Mouse (Mus musculus): Measurements from ENCODE around the gene Tut7.

Gene Tut7

DNA sequence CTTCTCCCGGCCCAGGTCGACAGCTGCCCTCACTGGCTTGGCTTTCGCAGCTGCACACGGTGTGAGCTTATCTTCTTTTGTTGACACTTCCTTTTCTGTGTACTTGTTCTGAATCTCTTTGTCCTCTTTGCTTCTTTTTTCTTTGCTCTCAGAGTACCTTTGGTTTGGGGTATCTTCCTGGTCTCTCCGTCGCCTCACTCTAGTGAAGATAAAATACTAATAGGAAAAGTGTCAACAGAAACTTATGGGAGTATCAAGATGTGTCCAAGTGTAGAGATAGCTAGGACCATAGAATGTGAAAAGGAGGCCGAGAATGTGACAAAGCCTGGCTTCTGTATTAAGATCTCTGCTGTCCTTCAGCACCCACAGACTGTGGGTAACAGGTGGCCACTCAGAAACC, 40.8 kb downstream of the Tut7 start, which contains the start of gene Gm49354:
Gm49354 (minus strand) TSS at position 101 of the 400 bp plus-strand sequence.
- POLR2A ChIA-PET, result interaction anchor here in 2 of 4 experiments (0.6 to 13.7 kb wide), 2 partner anchors 12 to 13 kb away, joined by 3 to 93 read pairs; partner anchors contain the start of gene Isca1 (in 2 of the 2)
- CTCF ChIA-PET, result no interaction called here

DNA sequence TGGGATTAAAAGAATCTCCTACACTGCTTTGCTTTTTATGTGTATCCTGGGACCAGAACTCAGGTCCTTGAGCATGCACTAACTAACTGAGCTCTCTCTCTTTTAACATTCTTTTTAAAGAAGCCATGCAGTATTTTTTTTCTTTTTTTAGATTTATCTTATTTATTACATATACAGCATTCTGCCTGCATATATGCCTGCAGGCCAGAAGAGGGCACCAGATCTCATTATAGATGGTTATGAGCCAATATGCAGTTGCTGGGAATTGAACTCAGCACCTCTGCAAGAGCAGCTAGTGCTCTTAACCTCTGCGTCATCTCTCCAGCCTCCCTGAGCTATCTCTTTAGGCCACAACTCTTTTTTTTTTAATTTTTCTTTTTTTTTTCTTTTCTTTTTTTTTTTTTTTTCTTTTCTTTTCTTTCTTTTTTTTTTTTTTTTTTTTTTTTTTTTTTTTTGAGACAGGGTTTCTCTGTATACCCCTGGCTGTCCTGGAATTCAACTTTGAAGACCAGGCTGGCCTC, 43.1 kb downstream of the Tut7 start:
- CTCF ChIA-PET, result interaction anchor here in 3 of 4 experiments (0.5 to 3.0 kb wide), 6 partner anchors 9 to 1039 kb away, joined by 3 to 25 read pairs (median 4); partner anchors contain the start of gene Isca1 (in 1 of the 3)
- POLR2A ChIA-PET, result interaction anchor here (0.6 to 13.7 kb wide), 11 partner anchors 9 to 419 kb away, joined by 3 to 93 read pairs (median 4); partner anchors contain the start of genes Isca1 (in 3 of the 4) and 1700014D04Rik (in 1 of the 4)

DNA sequence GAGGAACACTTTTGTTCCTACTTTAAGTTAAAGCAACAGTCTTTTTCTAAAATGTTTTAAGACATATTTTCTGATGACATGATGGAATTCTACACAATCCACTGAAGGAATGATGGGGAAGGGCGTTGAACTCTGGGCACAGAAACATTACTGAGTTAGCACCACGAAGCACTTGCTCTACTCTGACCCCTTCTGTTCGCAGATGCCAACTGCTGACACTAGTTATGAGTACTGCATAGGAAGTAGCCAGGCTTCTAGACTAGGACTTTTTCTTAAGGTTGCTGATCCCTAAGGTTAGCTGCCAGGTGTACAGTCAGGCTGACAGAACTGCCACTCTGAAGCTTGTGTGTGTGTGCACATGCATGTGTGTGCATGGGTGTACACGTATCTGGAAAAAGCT, 43.7 kb downstream of the Tut7 start:
- ChIA-PET CTCF (interaction anchor here in 2 of 4 experiments (0.5 to 3.0 kb wide), 5 partner anchors 9 to 1040 kb away, joined by 3 to 25 read pairs (median 3); partner anchors contain the start of gene Isca1 (in 1 of the 2)), POLR2A (interaction anchor here (0.6 to 13.7 kb wide), 7 partner anchors 9 to 418 kb away, joined by 3 to 93 read pairs (median 5); partner anchors contain the start of gene Isca1 (in 3 of the 4))

DNA sequence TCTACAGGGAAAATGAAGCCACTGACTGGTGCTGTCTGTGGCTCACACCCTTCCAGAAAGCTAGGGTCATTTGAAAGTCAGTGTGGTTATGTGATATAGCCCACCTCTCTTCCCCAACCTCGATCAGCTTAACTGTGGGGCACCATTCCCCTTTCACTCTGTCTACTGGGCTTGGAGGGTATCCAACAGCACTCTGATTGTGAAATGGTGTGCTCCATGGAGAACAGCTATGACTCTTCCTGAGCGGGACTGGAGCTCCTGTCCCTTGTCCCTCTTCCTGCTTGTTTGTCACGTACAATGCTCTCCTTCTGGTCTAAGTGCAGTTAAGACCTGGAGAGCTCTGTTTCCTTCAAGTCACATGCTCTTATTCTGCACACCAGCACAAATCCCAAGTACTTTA, 47.8 kb downstream of the Tut7 start:
- ChIA-PET POLR2A (interaction anchor here in 2 of 4 experiments (0.8 to 1.7 kb wide), 6 partner anchors 9 to 22 kb away, joined by 3 to 5 read pairs (median 3); no protein-coding TSS in a partner anchor), CTCF (interaction anchor here in 1 of 4 experiments (0.6 kb wide), 1 partner anchor 81 kb away, joined by 3 read pairs; no protein-coding TSS in a partner anchor)

DNA sequence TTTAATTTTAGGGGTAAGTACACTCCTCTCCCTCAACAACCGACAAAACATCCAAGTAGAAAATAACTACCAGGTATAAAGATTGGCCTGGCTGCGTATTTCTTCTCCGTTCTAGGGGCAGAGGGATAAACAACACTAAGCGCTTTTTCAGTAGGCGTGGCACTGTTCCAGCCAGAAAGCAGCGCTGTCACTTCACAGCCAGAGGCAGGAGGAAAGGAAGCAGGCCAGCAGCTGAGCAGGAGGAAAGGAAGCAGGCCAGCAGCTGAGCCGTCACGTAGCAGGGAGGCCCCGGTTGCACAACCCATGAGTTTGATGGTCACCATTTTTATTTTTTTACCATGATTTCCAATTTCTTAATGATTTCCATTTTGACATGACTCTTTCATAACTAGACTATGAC, 51.7 kb downstream of the Tut7 start:
- POLR2A ChIA-PET, result interaction anchor here in 3 of 4 experiments (0.7 to 6.9 kb wide), 15 partner anchors 11 to 250 kb away, joined by 3 to 93 read pairs (median 9); partner anchors contain the start of genes 1700014D04Rik (in 1 of the 3), Gm49354 (in 1 of the 3), Spata31d1a (in 1 of the 3) and Tut7 (in 1 of the 3)
- CTCF ChIA-PET, result interaction anchor here (0.7 to 2.8 kb wide), 7 partner anchors 9 to 256 kb away, joined by 3 to 25 read pairs (median 6); no protein-coding TSS in a partner anchor

DNA sequence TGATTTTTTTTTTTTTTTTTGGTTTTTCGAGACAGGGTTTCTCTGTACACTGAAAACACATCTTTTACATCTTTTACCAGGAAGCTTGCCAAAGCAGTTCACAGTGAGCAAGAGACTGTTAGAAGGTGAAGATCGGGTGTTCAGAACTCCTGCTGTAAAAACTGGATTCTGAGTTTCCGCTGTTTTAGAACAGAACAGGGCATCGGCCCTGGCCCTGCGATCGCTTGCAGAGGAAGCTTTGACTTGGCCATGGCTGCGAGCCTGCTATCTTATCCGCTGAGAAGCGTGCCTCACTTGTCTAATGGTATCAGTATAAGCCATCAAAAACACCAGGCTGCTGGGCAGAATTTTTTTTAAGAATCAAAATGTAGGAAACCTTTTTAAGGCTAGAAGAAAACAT, 52.1 kb downstream of the Tut7 start:
- CTCF ChIA-PET, result interaction anchor here (0.6 to 2.8 kb wide), 17 partner anchors 9 to 1622 kb away, joined by 3 to 25 read pairs (median 5); partner anchors contain the start of gene Spata31d1a (in 1 of the 4)
- POLR2A ChIA-PET, result interaction anchor here (0.7 to 6.9 kb wide), 72 partner anchors 9 to 1642 kb away, joined by 3 to 93 read pairs (median 6); partner anchors contain the start of genes Tut7 (in 3 of the 4), 1700014D04Rik (in 2 of the 4), Agtpbp1 (in 2 of the 4) and Gas1 (in 2 of the 4)

DNA sequence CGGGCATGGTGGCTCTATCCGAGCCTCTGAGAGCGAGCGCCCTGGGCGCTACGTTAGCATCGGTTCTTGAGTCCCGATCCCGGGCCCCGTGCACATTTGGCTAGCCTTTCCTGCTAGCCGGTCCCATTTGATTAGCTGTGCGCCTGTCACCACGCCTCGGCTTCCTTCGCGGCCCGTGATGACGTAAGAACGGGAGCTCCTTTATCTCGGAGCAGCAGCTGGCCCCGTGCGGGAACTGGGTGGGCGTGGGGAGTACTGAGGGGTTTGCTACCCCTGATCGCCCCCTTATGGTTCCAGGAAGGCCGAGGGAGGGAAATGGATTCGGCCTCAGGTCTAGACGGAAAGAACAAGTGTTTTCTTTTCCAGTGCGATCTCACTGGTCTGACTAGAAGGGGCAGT, 52.8 kb downstream of the Tut7 start:
- POLR2A ChIA-PET, result interaction anchor here (0.5 to 6.9 kb wide), 116 partner anchors 9 to 1642 kb away, joined by 3 to 93 read pairs (median 5); partner anchors contain the start of genes Tut7 (in 3 of the 4), 1700014D04Rik (in 2 of the 4), Agtpbp1 (in 2 of the 4) and Gas1 (in 2 of the 4)
- CTCF ChIA-PET, result interaction anchor here (0.6 to 2.8 kb wide), 25 partner anchors 9 to 1621 kb away, joined by 3 to 25 read pairs (median 4); partner anchors contain the start of gene Spata31d1a (in 1 of the 4)

DNA sequence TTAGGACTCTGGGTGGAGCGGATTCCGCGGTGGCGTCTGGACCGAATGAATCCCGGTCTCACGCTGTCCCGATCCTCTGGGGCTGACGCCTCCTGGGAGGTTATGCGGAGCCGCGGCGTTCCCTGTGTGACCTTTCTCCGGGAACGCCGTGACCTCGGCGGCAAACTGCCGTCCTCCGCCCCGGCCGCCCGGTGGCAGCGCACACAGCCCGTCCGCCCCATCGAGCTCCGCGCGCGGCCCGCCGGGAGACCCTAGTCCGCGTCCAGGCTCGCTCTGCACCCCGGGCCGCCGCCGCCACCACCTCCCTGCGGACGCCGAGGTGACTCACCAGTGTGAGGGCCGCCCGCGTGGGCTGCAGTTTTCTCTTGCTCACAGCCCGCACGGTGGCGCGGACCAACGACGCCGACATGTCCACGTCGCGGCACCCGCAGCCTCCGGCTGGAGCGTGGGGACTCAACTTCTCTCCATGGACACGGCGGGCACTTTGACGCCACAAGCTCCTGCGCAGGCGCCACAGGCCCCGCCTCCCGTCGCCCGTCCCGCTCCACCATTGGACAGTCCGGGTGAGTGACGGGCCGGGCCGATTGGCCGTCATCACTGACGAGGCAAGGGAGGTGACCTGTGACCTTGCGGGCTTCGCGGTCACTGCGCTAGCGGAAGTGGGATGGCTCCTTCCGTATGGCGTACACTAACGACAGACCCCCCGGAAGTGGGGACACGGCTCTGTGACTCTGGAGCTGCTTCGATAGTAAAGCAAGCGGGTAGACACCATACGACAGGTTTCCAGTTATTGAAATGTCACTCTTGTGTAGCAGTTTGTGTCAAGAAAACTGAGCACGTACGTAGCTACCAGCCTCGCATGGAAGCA, 53.4 kb downstream of the Tut7 start, which contains the start of gene Isca1:
Isca1 (minus strand) TSS at position 515 of the 868 bp plus-strand sequence.
- CTCF ChIA-PET, result interaction anchor here (0.6 to 2.8 kb wide), 23 partner anchors 8 to 1595 kb away, joined by 3 to 25 read pairs (median 4); partner anchors contain the start of gene Spata31d1a (in 1 of the 4)
- POLR2A ChIA-PET, result interaction anchor here (0.5 to 6.9 kb wide), 121 partner anchors 8 to 1641 kb away, joined by 3 to 93 read pairs (median 5); partner anchors contain the start of genes Tut7 (in 3 of the 4), 1700014D04Rik (in 2 of the 4), Agtpbp1 (in 2 of the 4) and Gas1 (in 2 of the 4)

DNA sequence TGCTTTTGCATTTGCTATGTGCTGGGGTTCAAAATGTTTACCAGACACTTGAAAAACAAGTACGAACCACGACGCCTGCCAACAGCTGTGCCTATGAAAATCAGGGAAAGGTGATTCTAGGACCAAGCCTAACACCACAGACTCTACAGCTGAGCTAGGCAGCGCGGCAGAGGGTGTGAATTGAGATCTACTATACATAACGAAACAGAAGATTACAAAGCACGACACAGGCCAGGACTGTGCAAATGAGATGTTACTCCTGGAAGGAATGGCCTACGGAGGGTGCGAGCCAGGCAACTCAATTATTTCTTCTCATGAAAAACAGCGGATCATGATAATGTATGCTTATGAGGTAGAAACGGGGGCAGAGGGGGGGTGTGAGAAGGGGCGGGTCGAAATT, 54.4 kb downstream of the Tut7 start:
- ChIA-PET POLR2A (interaction anchor here in 3 of 4 experiments (0.6 to 6.9 kb wide), 22 partner anchors 9 to 1142 kb away, joined by 3 to 93 read pairs (median 12); partner anchors contain the start of genes 1700014D04Rik (in 1 of the 3), Agtpbp1 (in 1 of the 3), Gm49354 (in 1 of the 3) and Naa35 (in 1 of the 3)), CTCF (no interaction called here)

DNA sequence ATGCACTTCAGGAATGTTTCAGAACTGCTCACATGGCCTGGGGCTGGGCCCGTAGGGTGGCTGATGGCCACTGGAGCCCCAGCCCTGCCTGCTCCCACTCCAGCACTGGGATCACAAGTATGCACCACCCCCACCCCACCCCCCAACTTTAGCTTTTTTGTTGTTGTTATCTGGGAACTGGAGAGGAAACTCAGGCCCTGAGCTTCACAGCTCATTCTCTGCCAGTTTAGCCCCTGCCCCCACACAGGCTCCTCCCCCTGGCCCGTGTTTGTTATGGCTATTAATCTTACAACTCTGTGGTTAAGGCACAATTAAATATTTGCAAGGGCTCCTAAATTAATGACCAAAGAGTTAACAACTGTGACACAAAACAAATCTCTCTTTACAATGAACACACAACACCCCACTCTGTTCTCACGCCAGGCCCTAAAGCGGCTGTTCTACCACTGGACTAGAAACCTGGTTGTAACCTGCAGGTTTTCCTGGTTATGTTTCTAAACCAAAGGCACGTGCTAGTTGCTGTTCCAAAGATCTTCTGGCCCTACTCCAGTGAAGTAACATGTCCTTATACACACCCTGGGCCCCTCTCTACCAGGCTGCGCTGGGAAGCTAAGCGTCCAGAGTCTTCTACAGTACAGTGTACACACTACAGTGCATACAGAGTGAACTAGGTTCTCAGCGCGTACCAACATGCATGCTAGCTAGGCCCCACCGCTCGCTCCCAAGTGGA, 56.0 kb downstream of the Tut7 start:
- ChIA-PET POLR2A (interaction anchor here in 3 of 4 experiments (0.5 to 6.9 kb wide), 17 partner anchors 8 to 844 kb away, joined by 3 to 93 read pairs (median 4); partner anchors contain the start of genes 1700014D04Rik (in 1 of the 3), Gm49354 (in 1 of the 3) and Spata31d1d (in 1 of the 3)), CTCF (interaction anchor here in 3 of 4 experiments (0.5 to 0.6 kb wide), 5 partner anchors 25 to 392 kb away, joined by 3 to 5 read pairs (median 3); no protein-coding TSS in a partner anchor)

DNA sequence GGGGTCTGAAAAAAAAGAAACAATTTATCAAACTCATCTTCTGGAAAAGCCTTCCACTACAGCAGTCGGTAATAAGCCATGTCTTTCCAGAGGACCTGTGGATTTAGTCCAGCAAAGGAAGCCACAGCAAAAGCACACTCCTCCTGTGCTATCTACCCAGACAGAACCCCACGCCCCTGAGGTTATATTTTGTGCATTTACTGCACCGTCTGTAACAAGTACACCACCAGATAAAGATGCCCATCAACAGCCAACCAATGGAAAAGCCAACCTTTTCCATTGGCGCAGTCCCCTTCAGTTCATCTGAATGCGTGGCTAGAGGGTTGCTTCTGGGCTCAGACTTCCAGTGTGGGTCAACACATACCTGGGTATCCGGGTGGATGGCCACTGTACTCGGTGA, 60.2 kb downstream of the Tut7 start:
- ChIA-PET CTCF (no interaction called here), POLR2A (interaction anchor here in 1 of 4 experiments (0.6 to 1.1 kb wide), 2 partner anchors 18 to 55 kb away, joined by 3 to 4 read pairs; no protein-coding TSS in a partner anchor)

DNA sequence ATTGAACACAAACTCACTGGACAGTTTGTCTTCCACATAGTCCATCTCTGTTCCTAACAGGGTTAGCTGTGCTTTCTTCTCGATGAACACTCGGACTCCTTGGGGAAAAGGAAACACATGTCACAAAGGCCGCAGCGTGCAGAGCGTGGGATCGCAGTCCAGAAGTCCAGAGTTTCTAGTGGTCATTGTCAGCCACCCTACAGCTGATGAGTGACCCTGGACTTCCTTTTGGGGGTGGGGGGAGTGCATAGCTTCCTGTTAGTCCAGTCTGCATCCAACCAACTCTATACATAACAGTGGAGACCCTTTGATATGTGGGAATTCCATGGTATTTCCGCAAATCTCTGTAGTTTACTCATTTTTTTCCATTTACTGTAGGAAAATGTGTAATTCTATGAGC, 66.0 kb downstream of the Tut7 start:
- ChIA-PET CTCF (interaction anchor here in 1 of 4 experiments (1.1 kb wide), 1 partner anchor 13 kb away, joined by 3 read pairs; the partner anchor contains the start of gene Isca1), POLR2A (interaction anchor here in 2 of 4 experiments (0.6 to 5.7 kb wide), 9 partner anchors 10 to 99 kb away, joined by 3 to 50 read pairs (median 7); partner anchors contain the start of genes Isca1 (in 2 of the 2) and Golm1 (in 1 of the 2))

DNA sequence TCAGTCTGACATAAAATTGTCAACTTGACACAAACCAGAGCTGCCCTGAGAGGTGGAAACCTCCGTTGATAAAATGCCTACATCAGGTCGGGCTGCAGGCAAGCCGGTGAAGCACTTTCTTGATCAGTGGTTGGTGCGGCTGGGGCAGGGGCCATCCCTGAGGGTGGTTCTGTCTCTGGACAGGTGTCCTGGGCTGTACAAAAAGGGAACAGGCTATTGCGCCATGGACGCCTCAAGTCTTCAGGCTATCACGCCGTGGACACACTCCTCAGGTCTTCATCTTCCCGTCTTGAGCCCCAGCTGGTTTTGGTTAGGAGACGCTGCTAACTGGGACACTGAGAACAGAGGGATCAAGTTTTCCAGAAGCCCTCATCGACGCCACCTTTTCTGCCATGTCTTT, 72.6 kb downstream of the Tut7 start:
- POLR2A ChIA-PET, result interaction anchor here in 1 of 4 experiments (0.9 to 2.3 kb wide), 4 partner anchors 9 to 116 kb away, joined by 3 to 8 read pairs (median 4); partner anchors contain the start of gene Isca1
- CTCF ChIA-PET, result interaction anchor here in 2 of 4 experiments (0.6 kb wide), 2 partner anchors 169 to 421 kb away, joined by 3 to 7 read pairs; no protein-coding TSS in a partner anchor

DNA sequence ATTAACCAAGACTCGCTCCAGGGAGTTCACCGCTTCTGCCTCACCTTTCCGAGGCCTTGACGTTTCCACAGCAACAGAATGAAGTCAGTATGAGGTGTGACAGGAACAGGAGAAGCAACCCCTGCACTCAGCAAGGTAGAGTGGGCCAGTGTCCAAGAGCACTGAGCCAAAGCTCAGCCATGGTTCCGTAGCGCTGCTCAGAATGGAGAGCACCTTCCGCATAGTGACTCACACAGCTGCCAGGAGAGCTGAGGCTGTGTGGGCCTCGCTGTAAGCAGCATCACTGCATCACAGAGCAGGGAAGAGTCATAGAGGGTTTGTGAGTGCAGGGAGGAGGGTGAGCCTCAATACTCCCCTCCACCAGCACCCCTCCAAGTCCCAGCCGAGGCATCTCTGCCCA, 76.2 kb downstream of the Tut7 start, which contains the start of gene 1700014D04Rik:
1700014D04Rik (minus strand) TSS at position 42 of the 400 bp plus-strand sequence.
- CTCF ChIA-PET, result interaction anchor here in 2 of 4 experiments (1.2 to 1.3 kb wide), 2 partner anchors 12 to 17 kb away, joined by 3 to 6 read pairs; no protein-coding TSS in a partner anchor
- POLR2A ChIA-PET, result interaction anchor here in 3 of 4 experiments (0.6 to 6.5 kb wide), 11 partner anchors 12 to 187 kb away, joined by 3 to 28 read pairs (median 6); partner anchors contain the start of gene Isca1 (in 2 of the 3)

DNA sequence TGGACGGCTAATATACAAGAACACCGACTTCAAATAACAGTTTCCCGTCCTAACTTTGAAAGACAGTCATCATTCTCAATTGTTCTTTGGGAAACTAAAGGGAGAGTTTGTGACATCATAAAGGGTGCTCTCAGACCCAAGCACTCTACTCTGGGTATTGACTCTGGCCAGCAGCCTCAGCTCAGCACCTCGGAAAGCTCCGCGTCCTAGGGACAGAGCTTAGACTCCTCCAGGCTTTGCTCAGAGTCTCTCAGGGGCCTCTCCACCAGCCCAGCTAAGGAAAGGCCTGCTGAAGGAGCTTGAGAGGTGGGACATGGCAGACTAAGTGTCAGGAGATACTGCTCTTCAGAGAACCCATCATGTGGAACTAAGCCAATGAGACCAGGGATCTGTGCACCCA, 76.8 kb downstream of the Tut7 start:
- ChIA-PET CTCF (interaction anchor here in 3 of 4 experiments (0.8 to 1.3 kb wide), 5 partner anchors 11 to 24 kb away, joined by 3 to 6 read pairs (median 3); no protein-coding TSS in a partner anchor), POLR2A (interaction anchor here in 3 of 4 experiments (0.6 to 6.5 kb wide), 17 partner anchors 12 to 407 kb away, joined by 3 to 28 read pairs (median 4); partner anchors contain the start of gene Isca1 (in 3 of the 3))

DNA sequence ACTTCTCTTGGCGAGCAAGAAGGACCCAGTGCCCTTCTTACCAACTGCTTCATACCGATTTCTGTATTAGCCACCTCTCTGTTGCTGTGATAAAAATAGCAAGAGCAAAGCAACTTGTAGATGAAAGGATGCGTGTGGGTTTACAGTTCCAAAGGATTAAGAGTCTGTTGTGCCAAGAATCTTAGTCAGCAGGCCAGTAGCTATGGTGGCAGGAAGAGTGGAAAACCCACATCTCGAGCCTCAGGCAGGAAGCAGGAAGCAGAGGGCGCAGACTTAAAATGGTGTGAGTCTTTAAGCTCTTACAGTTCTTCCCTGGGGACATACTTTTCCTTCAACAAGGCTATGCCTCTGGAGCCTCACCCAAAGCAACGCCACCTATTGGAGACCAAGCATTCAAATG, 77.5 kb downstream of the Tut7 start:
- POLR2A ChIA-PET, result interaction anchor here in 3 of 4 experiments (0.5 to 6.5 kb wide), 12 partner anchors 11 to 1144 kb away, joined by 3 to 28 read pairs (median 4); partner anchors contain the start of gene Isca1 (in 3 of the 3)
- CTCF ChIA-PET, result interaction anchor here in 3 of 4 experiments (0.8 to 1.3 kb wide), 5 partner anchors 10 to 25 kb away, joined by 3 to 6 read pairs (median 3); no protein-coding TSS in a partner anchor

All from embryonic stem cell, embryonic (primary cell).